Mouse (Mus musculus) intestine, embryonic 16.5 days (tissue): Measurements from ENCODE around the gene Carmil2. TPM values are rescaled to one million over a fixed set of nuclear protein-coding genes. Genes with fewer than 3 reads are reported as not detected.

Source experiments
- ATAC-seq: fragments of 200-750 bp; cut with Nextera tagmentation; 2 replicates; pipeline ENCODE4 v1.8.0; 2017; ENCODE audit warnings: moderate TSS enrichment, moderate library complexity
- H3K27ac ChIP-seq: fragments of 300-500 bp; sonication (generic); 2 replicates; pipeline ENCODE4 v1.5.1; 2014; ENCODE audit warnings: mild to moderate bottlenecking, low read length
- H3K27me3 ChIP-seq: fragments of 300-500 bp; sonication (generic); replicated peaks from 2 replicates; pipeline ENCODE4 v1.6.1; 2014; ENCODE audit warnings: low read length, control low read depth, mixed read lengths; ENCODE audit not compliant: control insufficient read depth, insufficient read depth
- H3K36me3 ChIP-seq: fragments of 300-500 bp; sonication (generic); 2 replicates; pipeline ENCODE4 v1.6.1; 2014; ENCODE audit warnings: low read length, control low read depth; ENCODE audit not compliant: control insufficient read depth, insufficient read depth
- H3K4me1 ChIP-seq: fragments of 300-500 bp; sonication (generic); 2 replicates; pipeline ENCODE4 v1.6.1; 2014; ENCODE audit warnings: low read length, control low read depth, mixed read lengths; ENCODE audit not compliant: control insufficient read depth, insufficient read depth
- H3K4me2 ChIP-seq: fragments of 300-500 bp; sonication (generic); 2 replicates; pipeline ENCODE4 v1.6.1; 2014; ENCODE audit warnings: low read depth, low read length, control low read depth
- H3K4me3 ChIP-seq: fragments of 300-500 bp; sonication (generic); 2 replicates; pipeline ENCODE4 v1.5.1; 2014; ENCODE audit warnings: mild to moderate bottlenecking, low read length
- H3K9ac ChIP-seq: fragments of 300-500 bp; sonication (generic); 2 replicates; pipeline ENCODE4 v1.6.1; 2014; ENCODE audit warnings: low read depth, low read length
- H3K9me3 ChIP-seq: fragments of 300-500 bp; sonication (generic); 2 replicates; pipeline ENCODE4 v1.6.1; 2016; ENCODE audit warnings: low read length, control low read depth; ENCODE audit not compliant: control insufficient read depth
- WGBS: fragments of 180-500 bp; shearing (Covaris S2); extraction: QIAGEN DNeasy Blood & Tissue Kit; methylation state at CpG from one replicate; pipeline ENCODE4 v1.1.7; 2014; 5-methylcytosine and 5-hydroxymethylcytosine counted together
- polyA plus RNA-seq: library from polyadenylated mRNA; unstranded; fragments of >200 nt; fragmentation: Nextera tagmentation; extraction: Ambion mirVana; gene quantifications from 2 replicates; pipeline ENCODE4 v1.2.1, GENCODE M21; 2015

Gene Carmil2
- polyA plus RNA-seq, 1 experiment from 2014 or later: 0.79 TPM

- no peaks in the 10 kb centered on the region for H3K9me3 ChIP-seq
- WGBS: under 1% methylated on average over 60 of the region's 60 CpGs
- H3K36me3 ChIP-seq: 0 out of 2 replicates have a peak, but pooled peaks cover 4% of the 10 kb centered on the region
- H3K4me2 ChIP-seq: peak within 1 kb of the TSS; percentile 95
- H3K4me3 ChIP-seq: peak within 1 kb of the TSS; percentile 71
- peak within 1 kb of the TSS; percentile 76 for H3K9ac ChIP-seq
- peak; percentile 87 for ATAC-seq
- peaks cover 15% of the 10 kb centered on the region for H3K4me1 ChIP-seq
- H3K27ac ChIP-seq: peak within 1 kb of the TSS; percentile 94
- H3K27me3 ChIP-seq: no peaks in the 10 kb centered on the region
Observed at GRCm38 (mm10) chr8:105700966-105701824, 15.1 kb downstream of the Carmil2 start, which contains the start of the genes Acd and Pard6a. Gene Acd (minus strand): TSS chr8:105701102. Gene Pard6a (plus strand): TSS chr8:105701148.

GRCm38 (mm10) chr8:105702001-105702401 lies 15.9 kb downstream of the Carmil2 start:
- H3K9ac ChIP-seq: peak overlapping the region; percentile 59
- no peaks in the 10 kb centered on the region for H3K27me3 ChIP-seq
- H3K4me1 ChIP-seq: peaks cover 15% of the 10 kb centered on the region
- H3K4me2 ChIP-seq: peak overlapping the region; percentile 95
- H3K27ac ChIP-seq: peak overlapping the region; percentile 57
- WGBS: 47% methylated on average over 18 of the region's 18 CpGs
- ATAC-seq: peak; percentile 10; the same call in 1 of the 2 replicates
- 0 out of 2 replicates have a peak, but pooled peaks cover 4% of the 10 kb centered on the region for H3K36me3 ChIP-seq
- H3K4me3 ChIP-seq: peak overlapping the region; percentile 71
- no peaks in the 10 kb centered on the region for H3K9me3 ChIP-seq

GRCm38 (mm10) chr8:105702731-105703415 lies 16.8 kb downstream of the Carmil2 start:
- Histone ChIP-seq H3K9me3 (no peaks in the 10 kb centered on the region), H3K36me3 (no peaks in the 10 kb centered on the region), H3K4me3 (no peak overlapping the region), H3K4me2 (no peak overlapping the region), H3K9ac (no peak overlapping the region), H3K27me3 (no peaks in the 10 kb centered on the region), H3K4me1 (peaks cover 23% of the 10 kb centered on the region), H3K27ac (no peak overlapping the region)
- no peak for ATAC-seq
- 94% methylated on average over 24 of the region's 24 CpGs for whole genome bisulfite sequencing

- Histone ChIP-seq H3K4me3 (no peak overlapping the region), H3K27ac (no peak overlapping the region), H3K4me2 (no peak overlapping the region), H3K36me3 (no peaks in the 10 kb centered on the region), H3K27me3 (no peaks in the 10 kb centered on the region), H3K9ac (no peak overlapping the region), H3K4me1 (peaks cover 26% of the 10 kb centered on the region), H3K9me3 (no peaks in the 10 kb centered on the region)
- ATAC-seq: no peak
- 92% methylated on average over 34 of the region's 34 CpGs for WGBS
Observed at GRCm38 (mm10) chr8:105704146-105704812, 18.2 kb downstream of the Carmil2 start.

- Histone ChIP-seq H3K4me2 (no peak overlapping the region), H3K4me1 (peaks cover 22% of the 10 kb centered on the region), H3K27me3 (no peaks in the 10 kb centered on the region), H3K9ac (no peak overlapping the region), H3K36me3 (no peaks in the 10 kb centered on the region), H3K9me3 (no peaks in the 10 kb centered on the region), H3K4me3 (no peak overlapping the region), H3K27ac (no peak overlapping the region)
- WGBS: 91% methylated on average over 6 of the region's 6 CpGs
- no peak for ATAC-seq
Observed at GRCm38 (mm10) chr8:105704955-105705354, 18.9 kb downstream of the Carmil2 start.

- WGBS: 86% methylated on average over 12 of the region's 12 CpGs
- Histone ChIP-seq H3K4me1 (peaks cover 18% of the 10 kb centered on the region), H3K4me3 (no peak overlapping the region), H3K36me3 (no peaks in the 10 kb centered on the region), H3K27me3 (no peaks in the 10 kb centered on the region), H3K9ac (0 out of 2 replicates have a peak overlapping the region, but pooled peaks have one; percentile 7), H3K27ac (no peak overlapping the region), H3K4me2 (no peak overlapping the region), H3K9me3 (no peaks in the 10 kb centered on the region)
- ATAC-seq: no peak
Observed at GRCm38 (mm10) chr8:105706426-105706825, 20.4 kb downstream of the Carmil2 start.

GRCm38 (mm10) chr8:105707498-105708403 lies 21.7 kb downstream of the Carmil2 start, which contains the start of the genes 4933405L10Rik and Enkd1:
Gene 4933405L10Rik (plus strand): TSS chr8:105707655.
Gene Enkd1 (minus strand): TSS chr8:105708210.
- peaks cover 11% of the 10 kb centered on the region for H3K4me1 ChIP-seq
- H3K9ac ChIP-seq: peak within 1 kb of the TSS; percentile 76
- no peaks in the 10 kb centered on the region for H3K9me3 ChIP-seq
- H3K4me3 ChIP-seq: peak within 1 kb of the TSS; percentile 86
- H3K27ac ChIP-seq: no peak within 1 kb of the TSS
- no peaks in the 10 kb centered on the region for H3K27me3 ChIP-seq
- under 1% methylated on average over 55 of the region's 55 CpGs for WGBS
- H3K36me3 ChIP-seq: no peaks in the 10 kb centered on the region
- ATAC-seq: peak; percentile 88
- H3K4me2 ChIP-seq: peak within 1 kb of the TSS; percentile 98

- Histone ChIP-seq H3K27ac (no peak overlapping the region), H3K9me3 (no peaks in the 10 kb centered on the region), H3K9ac (no peak overlapping the region), H3K4me1 (peaks cover 11% of the 10 kb centered on the region), H3K27me3 (no peaks in the 10 kb centered on the region), H3K36me3 (no peaks in the 10 kb centered on the region), H3K4me3 (no peak overlapping the region), H3K4me2 (no peak overlapping the region)
- ATAC-seq: no peak
- 92% methylated on average over 8 of the region's 8 CpGs for WGBS
Observed at GRCm38 (mm10) chr8:105708675-105709074, 22.6 kb downstream of the Carmil2 start.
